Comparison of ENCODE assay signal across 13 mouse cellular contexts in genomic region chr15:101279430-101279999, GRCm38 (mm10). TPM values are rescaled to one million over a fixed set of nuclear protein-coding genes. Genes with fewer than 3 reads are reported as not detected.
DNase-seq lines count a peak whose midpoint lies in the region; ATAC-seq and TF ChIP-seq lines count a peak whose summit lies in the region.
"Had no signal": no experiment of that assay in that cellular context is flagged by ENCODE, and none has a peak within 500 bp of the region (broad histone marks: within the 10 kb centered on the region; RNA-seq: fewer than 3 reads in every experiment).

No protein-coding gene starts in this region.

- peaks cover 24% of the 10 kb centered on the region for H3K4me1 ChIP-seq in hindbrain, embryonic 13.5 days (replicated peaks)
- peaks cover 10% of the 10 kb centered on the region for H3K4me1 ChIP-seq in hindbrain, embryonic 14.5 days (replicated peaks; ENCODE audit: control insufficient read depth, insufficient read depth, low read length)
- peaks cover 17% of the 10 kb centered on the region for H3K4me1 ChIP-seq in ES-Bruce4 (ENCODE audit: control insufficient read depth, insufficient read depth, low read length)
- peaks cover 10% of the 10 kb centered on the region for H3K4me1 ChIP-seq in limb, embryonic 12.5 days (replicated peaks)

- H3K9ac ChIP-seq in hindbrain, embryonic 13.5 days, result peak overlapping the region; percentile 36; the same call in 1 of the 2 replicates
- no peak overlapping the region for H3K9ac ChIP-seq in hindbrain, embryonic 14.5 days
- H3K9ac ChIP-seq in ES-Bruce4 (ENCODE audit: low read depth, poor library complexity, severe bottlenecking), result no peak overlapping the region
- H3K9ac ChIP-seq in limb, embryonic 12.5 days (replicated peaks), result 0 out of 2 replicates have a peak overlapping the region, but pooled peaks have one; percentile 2
- H3K9ac ChIP-seq: embryonic facial prominence, embryonic 15.5 days; hindbrain, embryonic 15.5 days; stomach, embryonic 15.5 days had no signal

- no peak for TF ChIP-seq EP300 in ES-Bruce4 (IDR thresholded peaks at IDR 0.05; ENCODE audit: insufficient read depth, low read depth, low read length)

- H3K27me3 ChIP-seq in hindbrain, embryonic 13.5 days, result no peaks in the 10 kb centered on the region
- no peaks in the 10 kb centered on the region for H3K27me3 ChIP-seq in hindbrain, embryonic 14.5 days (ENCODE audit: control insufficient read depth, insufficient read depth, low read length)
- H3K27me3 ChIP-seq in ES-Bruce4 (ENCODE audit: control insufficient read depth, insufficient read depth, low read length, poor library complexity, severe bottlenecking), result no peaks in the 10 kb centered on the region
- H3K27me3 ChIP-seq in limb, embryonic 12.5 days, result no peaks in the 10 kb centered on the region
- H3K27me3 ChIP-seq: embryonic facial prominence, embryonic 15.5 days; hindbrain, embryonic 15.5 days; stomach, embryonic 15.5 days had no signal

- no peak for TF ChIP-seq CTCF in ES-Bruce4 (IDR thresholded peaks at IDR 0.05; ENCODE audit: low read depth, low read length)

- H3K9me3 ChIP-seq in hindbrain, embryonic 13.5 days, result no peaks in the 10 kb centered on the region
- no peaks in the 10 kb centered on the region for H3K9me3 ChIP-seq in hindbrain, embryonic 14.5 days (ENCODE audit: control insufficient read depth, low read length)
- no peaks in the 10 kb centered on the region for H3K9me3 ChIP-seq in ES-Bruce4 (replicated peaks; ENCODE audit: control insufficient read depth, insufficient read depth, low read length, poor library complexity, severe bottlenecking)
- no peaks in the 10 kb centered on the region for H3K9me3 ChIP-seq in limb, embryonic 12.5 days
- H3K9me3 ChIP-seq: embryonic facial prominence, embryonic 15.5 days; G1E; hindbrain, embryonic 15.5 days; stomach, embryonic 15.5 days had no signal

- no peak for ATAC-seq in hindbrain, embryonic 13.5 days (ENCODE audit: low FRiP score)
- no peak for ATAC-seq in hindbrain, embryonic 14.5 days (ENCODE audit: low FRiP score)
- no peak for ATAC-seq in limb, embryonic 12.5 days (ENCODE audit: insufficient number of reproducible peaks, insufficient read depth, low FRiP score, low TSS enrichment, low read depth)

- no peak for DNase-seq in hindbrain, embryonic 14.5 days (ENCODE audit: low spot score)
- peak; percentile 67 to 79 for DNase-seq in adrenal gland, adult 18-20 months (ENCODE audit: low spot score in 2 of 2)
- no peak for DNase-seq in frontal cortex, postnatal 25 days (ENCODE audit: low spot score in 2 of 2)
- no peak for DNase-seq in embryo, embryonic 11 days
- DNase-seq: cerebellum, adult 11-12 months; right cerebral cortex, adult 18-20 months had no signal

- no peak overlapping the region for H3K27ac ChIP-seq in hindbrain, embryonic 13.5 days
- no peak overlapping the region for H3K27ac ChIP-seq in hindbrain, embryonic 14.5 days
- peak overlapping the region; percentile 68 for H3K27ac ChIP-seq in ES-Bruce4 (ENCODE audit: insufficient read depth, low read length)
- no peak overlapping the region for H3K27ac ChIP-seq in limb, embryonic 12.5 days
- H3K27ac ChIP-seq: hindbrain, embryonic 15.5 days had no signal

- TF ChIP-seq POLR2A in ES-Bruce4 (IDR thresholded peaks at IDR 0.05; ENCODE audit: insufficient read depth, low read length), result no peak

- 71% methylated on average over 12 of the region's 12 CpGs for WGBS in hindbrain, embryonic 13.5 days
- WGBS in hindbrain, embryonic 14.5 days, result 68% methylated on average over 12 of the region's 12 CpGs
- 54% methylated on average over 12 of the region's 12 CpGs for WGBS in limb, embryonic 12.5 days

- no peak overlapping the region for H3K4me3 ChIP-seq in hindbrain, embryonic 13.5 days
- no peak overlapping the region for H3K4me3 ChIP-seq in hindbrain, embryonic 14.5 days (replicated peaks; ENCODE audit: low read length)
- no peak overlapping the region for H3K4me3 ChIP-seq in ES-Bruce4 (ENCODE audit: low read depth, low read length)
- no peak overlapping the region for H3K4me3 ChIP-seq in limb, embryonic 12.5 days (replicated peaks)
- H3K4me3 ChIP-seq: embryonic facial prominence, embryonic 15.5 days; hindbrain, embryonic 15.5 days; stomach, embryonic 15.5 days had no signal

- no peak overlapping the region for H3K4me2 ChIP-seq in hindbrain, embryonic 13.5 days
- no peak overlapping the region for H3K4me2 ChIP-seq in hindbrain, embryonic 14.5 days (replicated peaks)
- H3K4me2 ChIP-seq in limb, embryonic 12.5 days, result no peak overlapping the region
- H3K4me2 ChIP-seq: embryonic facial prominence, embryonic 15.5 days; hindbrain, embryonic 15.5 days; stomach, embryonic 15.5 days had no signal

- no peaks in the 10 kb centered on the region for H3K36me3 ChIP-seq in hindbrain, embryonic 13.5 days
- H3K36me3 ChIP-seq in hindbrain, embryonic 14.5 days (replicated peaks; ENCODE audit: control insufficient read depth, insufficient read depth), result no peaks in the 10 kb centered on the region
- H3K36me3 ChIP-seq in ES-Bruce4 (ENCODE audit: control insufficient read depth, insufficient read depth, low read length, poor library complexity, severe bottlenecking), result no peaks in the 10 kb centered on the region
- H3K36me3 ChIP-seq in limb, embryonic 12.5 days, result 0 out of 2 replicates have a peak, but pooled peaks cover under 1% of the 10 kb centered on the region
- H3K36me3 ChIP-seq: G1E; hindbrain, embryonic 15.5 days; stomach, embryonic 15.5 days had no signal

RNA-seq across cellular contexts. Expression of gene Atg101, which starts 4.6 kb away (rescaled TPM):
- polyA plus RNA-seq in hindbrain, embryonic 13.5 days (2015; fragmentation: Nextera tagmentation; extraction: Ambion mirVana), result 82.9 and 84.6 TPM in 2 replicates
- polyA plus RNA-seq in hindbrain, embryonic 14.5 days (2014; fragmentation: Nextera tagmentation; extraction: Ambion mirVana), result 65.4 and 66.3 TPM in 2 replicates
- 37.6 and 39.1 TPM in 2 replicates for polyA plus RNA-seq in ES-Bruce4 (2011; ENCODE audit: insufficient read depth, insufficient read length, low read depth, missing spikeins)
- total RNA-seq in adrenal gland, adult 18-20 months (2021), result 10 to 100 TPM; 60.5 to 64.0 TPM
- polyA plus RNA-seq in limb, embryonic 12.5 days (2016; fragmentation: Nextera tagmentation; extraction: Ambion mirVana), result 66.9 and 67.4 TPM in 2 replicates

RNA-seq across cellular contexts. Expression of gene 6030408B16Rik, which starts 13.5 kb away (rescaled TPM):
- 0.56 and 0.66 TPM in 2 replicates for polyA plus RNA-seq in hindbrain, embryonic 13.5 days (2015; fragmentation: Nextera tagmentation; extraction: Ambion mirVana)
- 0.23 and 0.37 TPM in 2 replicates for polyA plus RNA-seq in hindbrain, embryonic 14.5 days (2014; fragmentation: Nextera tagmentation; extraction: Ambion mirVana)
- not detected in 2 replicates for polyA plus RNA-seq in ES-Bruce4 (2011; ENCODE audit: insufficient read depth, insufficient read length, low read depth, missing spikeins)
- under 1 TPM; 0.27 to 0.54 TPM for total RNA-seq in adrenal gland, adult 18-20 months (2021)
- polyA plus RNA-seq in limb, embryonic 12.5 days (2016; fragmentation: Nextera tagmentation; extraction: Ambion mirVana), result 4.5 and 4.7 TPM in 2 replicates
- total RNA-seq: G1E had no signal
- polyA plus RNA-seq: G1E; hindbrain, embryonic 15.5 days had no signal

RNA-seq across cellular contexts. Expression of gene Nr4a1, which starts 25.4 kb away (rescaled TPM):
- polyA plus RNA-seq in hindbrain, embryonic 13.5 days (2015; fragmentation: Nextera tagmentation; extraction: Ambion mirVana), result 4.9 and 5.0 TPM in 2 replicates
- polyA plus RNA-seq in hindbrain, embryonic 14.5 days (2014; fragmentation: Nextera tagmentation; extraction: Ambion mirVana), result 5.0 and 5.1 TPM in 2 replicates
- 29.4 and 31.9 TPM in 2 replicates for polyA plus RNA-seq in ES-Bruce4 (2011; ENCODE audit: insufficient read depth, insufficient read length, low read depth, missing spikeins)
- 100 to 1,000 TPM; 275 to 349 TPM for total RNA-seq in adrenal gland, adult 18-20 months (2021)
- polyA plus RNA-seq in limb, embryonic 12.5 days (2016; fragmentation: Nextera tagmentation; extraction: Ambion mirVana), result 5.5 and 7.0 TPM in 2 replicates
- total RNA-seq: G1E had no signal

RNA-seq across cellular contexts. Expression of gene Grasp, which starts 55.5 kb away (rescaled TPM):
- 1.7 and 1.8 TPM in 2 replicates for polyA plus RNA-seq in hindbrain, embryonic 13.5 days (2015; fragmentation: Nextera tagmentation; extraction: Ambion mirVana)
- polyA plus RNA-seq in hindbrain, embryonic 14.5 days (2014; fragmentation: Nextera tagmentation; extraction: Ambion mirVana), result 1.6 and 2.5 TPM in 2 replicates
- polyA plus RNA-seq in ES-Bruce4 (2011; ENCODE audit: insufficient read depth, insufficient read length, low read depth, missing spikeins), result 8.6 and 9.6 TPM in 2 replicates
- 10 to 100 TPM; 16.3 to 19.8 TPM for total RNA-seq in adrenal gland, adult 18-20 months (2021)
- 7.9 and 10.5 TPM in 2 replicates for polyA plus RNA-seq in limb, embryonic 12.5 days (2016; fragmentation: Nextera tagmentation; extraction: Ambion mirVana)

Comparison
In these comparisons a context has a peak if more than half of its experiments do, and no peak if none do; other contexts are left out.
1. H3K9ac ChIP-seq: peak in hindbrain, embryonic 13.5 days (single experiment) and limb, embryonic 12.5 days (single experiment); none in hindbrain, embryonic 14.5 days (single experiment) and ES-Bruce4 (single experiment).
2. DNase-seq: peak in adrenal gland, adult 18-20 months (2 of 2); none in hindbrain, embryonic 14.5 days (single experiment), frontal cortex, postnatal 25 days (0 of 2) and embryo, embryonic 11 days (single experiment).